Mouse (Mus musculus) myocyte (in vitro differentiated cells): ENCODE measurements around the gene Nfatc2.

Experiments used
- E2F4 ChIP-seq: IDR thresholded peaks from one replicate; pipeline ENCODE4 v1.6.1; 2011; ENCODE audit warnings: mild to moderate bottlenecking, control low read depth, moderate library complexity; ENCODE audit not compliant: insufficient read depth
- MAX ChIP-seq: IDR thresholded peaks from one replicate; pipeline ENCODE4 v1.6.1; 2011; ENCODE audit warnings: low read depth, mild to moderate bottlenecking, control low read depth
- MYOD1 ChIP-seq, 3 experiments: IDR thresholded peaks; one replicate each; pipeline ENCODE4 v1.6.1; 2011; ENCODE audit warnings: control low read depth in 2 of 3, low read depth in 2 of 3, mild to moderate bottlenecking in 2 of 3, moderate library complexity in 1 of 3; ENCODE audit not compliant: insufficient read length in 2 of 3, control insufficient read depth in 1 of 3
- POLR2A ChIP-seq: IDR thresholded peaks from one replicate; pipeline ENCODE4 v1.6.1; 2011; ENCODE audit warnings: low read depth, mild to moderate bottlenecking, control low read depth, moderate library complexity; ENCODE audit not compliant: insufficient read length
- REST ChIP-seq: IDR thresholded peaks from one replicate; pipeline ENCODE4 v1.6.1; 2011; ENCODE audit warnings: mild to moderate bottlenecking, control low read depth, moderate library complexity; ENCODE audit not compliant: insufficient read depth, insufficient read length
- USF1 ChIP-seq: IDR thresholded peaks from one replicate; pipeline ENCODE4 v1.6.1; 2011; ENCODE audit warnings: low read depth, mild to moderate bottlenecking, control low read depth, moderate library complexity

GRCm38 (mm10) chr2:168581207-168581854 lies 20.1 kb downstream of the Nfatc2 start:
- TF ChIP-seq MYOD1 (IDR thresholded peaks at IDR 0.05; ENCODE audit: control insufficient read depth in 1 of 3, insufficient read length in 2 of 3, low read depth in 2 of 3): no peak
- TF ChIP-seq USF1: no peak
- TF ChIP-seq MAX: no peak
- TF ChIP-seq POLR2A: no peak
- TF ChIP-seq REST: no peak
- no peak for TF ChIP-seq E2F4
